Mouse (Mus musculus): Measurements from ENCODE around the gene Bud23.

- TF ChIP-seq CTCF (IDR thresholded peaks at IDR 0.05; ENCODE audit: extremely low read depth, insufficient read depth, insufficient read length, insufficient replicate concordance) (no peak), POLR2A (IDR thresholded peaks at IDR 0.05; ENCODE audit: low read depth, low read length) (no peak)
Measured at GRCm38 (mm10) chr5:135037946-135038345, 26.8 kb downstream of the Bud23 start.
